Mouse (Mus musculus) ES-Bruce4 (cell line): ENCODE measurements around the gene Camta1. TPM values are rescaled to one million over a fixed set of nuclear protein-coding genes. Genes with fewer than 3 reads are reported as not detected.

ENCODE experiments used
- H3K27ac ChIP-seq: 2 replicates; pipeline ENCODE4 v1.5.1; 2012; ENCODE audit warnings: low read length, inconsistent platforms; ENCODE audit not compliant: insufficient read depth
- H3K27me3 ChIP-seq: 2 replicates; pipeline ENCODE4 v1.6.1; 2012; ENCODE audit warnings: mild to moderate bottlenecking, low read length, inconsistent platforms; ENCODE audit not compliant: control insufficient read depth, poor library complexity, insufficient read depth, severe bottlenecking
- H3K36me3 ChIP-seq: 2 replicates; pipeline ENCODE4 v1.6.1; 2012; ENCODE audit warnings: inconsistent platforms, mild to moderate bottlenecking, low read length, moderate library complexity; ENCODE audit not compliant: control insufficient read depth, poor library complexity, insufficient read depth, severe bottlenecking
- H3K4me1 ChIP-seq: one replicate; pipeline ENCODE4 v1.8.1; 2011; ENCODE audit warnings: low read length; ENCODE audit not compliant: control insufficient read depth, insufficient read depth
- H3K4me3 ChIP-seq: 2 replicates; pipeline ENCODE4 v1.5.1; 2011; ENCODE audit warnings: low read depth, mild to moderate bottlenecking, low read length
- H3K9ac ChIP-seq: 2 replicates; pipeline ENCODE4 v1.6.1; 2012; ENCODE audit warnings: low read depth, mild to moderate bottlenecking, inconsistent platforms; ENCODE audit not compliant: poor library complexity, severe bottlenecking
- H3K9me3 ChIP-seq: replicated peaks from 2 replicates; pipeline ENCODE4 v1.6.1; 2012; ENCODE audit warnings: mild to moderate bottlenecking, low read length, inconsistent platforms; ENCODE audit not compliant: control insufficient read depth, poor library complexity, insufficient read depth, severe bottlenecking
- CTCF ChIP-seq: IDR thresholded peaks from one replicate; pipeline ENCODE4 v1.8.1; 2011; ENCODE audit warnings: low read depth, low read length
- EP300 ChIP-seq: IDR thresholded peaks from 2 replicates; pipeline ENCODE4 v1.6.1; 2011; ENCODE audit warnings: low read depth, low read length; ENCODE audit not compliant: insufficient read depth
- POLR2A ChIP-seq: IDR thresholded peaks from one replicate; pipeline ENCODE4 v1.8.1; 2011; ENCODE audit warnings: low read length; ENCODE audit not compliant: insufficient read depth
- polyA plus RNA-seq: library from polyadenylated mRNA; stranded (reverse); fragments of >200 nt; gene quantifications from 2 replicates; pipeline ENCODE4 v1.2.4, GENCODE M21; 2011; ENCODE audit warnings: low read depth; ENCODE audit not compliant: missing spikeins, insufficient read depth, insufficient read length

Gene Camta1
- polyA plus RNA-seq, 1 experiment: 85.3 TPM

DNA sequence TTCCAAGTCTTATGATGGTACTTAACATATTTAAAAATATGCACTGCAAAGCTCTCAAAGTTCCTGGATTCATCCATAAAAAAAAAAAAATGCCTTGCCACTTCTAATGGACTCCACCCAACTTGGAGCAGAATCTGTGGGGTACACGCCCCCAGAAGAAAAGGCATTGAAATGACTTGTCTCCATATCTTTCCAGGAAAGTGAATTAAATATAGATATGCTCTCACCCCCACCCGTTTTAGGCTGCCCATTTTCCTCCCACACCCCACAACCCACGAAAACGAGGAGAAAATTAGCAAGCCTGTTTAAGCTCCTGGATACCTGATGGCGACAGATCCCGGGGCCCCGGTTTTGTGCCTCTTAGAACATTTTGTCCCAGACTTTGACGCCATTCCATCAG is 220.7 kb downstream of the Camta1 start:
- Histone ChIP-seq H3K4me3 (no peak overlapping the region), H3K27me3 (no peaks in the 10 kb centered on the region), H3K36me3 (no peaks in the 10 kb centered on the region), H3K9me3 (no peaks in the 10 kb centered on the region), H3K27ac (no peak overlapping the region), H3K9ac (no peak overlapping the region), H3K4me1 (no peaks in the 10 kb centered on the region)
- TF ChIP-seq CTCF: no peak
- TF ChIP-seq POLR2A: no peak
- TF ChIP-seq EP300: no peak

GRCm38 (mm10) chr4:151638941-151639340 is 222.7 kb downstream of the Camta1 start:
- no peaks in the 10 kb centered on the region for H3K9me3 ChIP-seq
- H3K9ac ChIP-seq: no peak overlapping the region
- no peak overlapping the region for H3K4me3 ChIP-seq
- H3K36me3 ChIP-seq: no peaks in the 10 kb centered on the region
- H3K4me1 ChIP-seq: no peaks in the 10 kb centered on the region
- TF ChIP-seq CTCF (peak; percentile 6), EP300 (no peak), POLR2A (no peak)
- no peaks in the 10 kb centered on the region for H3K27me3 ChIP-seq
- H3K27ac ChIP-seq: no peak overlapping the region

DNA sequence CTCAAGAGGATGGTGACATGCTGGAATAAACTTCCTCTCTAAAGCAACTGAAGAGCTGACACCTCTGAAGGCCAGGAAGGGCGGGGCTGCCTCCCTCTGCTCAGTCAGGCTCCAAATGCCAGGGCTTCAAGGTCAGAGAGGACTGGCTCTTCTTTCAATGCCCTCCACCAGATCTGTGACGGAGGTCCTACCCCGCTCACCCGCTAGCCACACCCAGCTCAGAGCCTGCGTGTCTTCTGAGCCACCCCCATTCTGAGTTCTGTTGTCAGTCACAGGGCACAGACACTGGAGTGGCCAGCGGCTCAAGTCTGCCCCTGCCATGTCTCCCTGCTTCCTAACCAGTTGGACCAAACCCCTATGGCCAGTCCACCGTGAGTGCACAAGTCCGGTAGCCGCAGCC is 224.3 kb downstream of the Camta1 start:
- Histone ChIP-seq H3K27me3 (no peaks in the 10 kb centered on the region), H3K4me1 (no peaks in the 10 kb centered on the region), H3K9ac (no peak overlapping the region), H3K4me3 (no peak overlapping the region), H3K9me3 (no peaks in the 10 kb centered on the region), H3K36me3 (no peaks in the 10 kb centered on the region), H3K27ac (no peak overlapping the region)
- TF ChIP-seq POLR2A: no peak
- no peak for TF ChIP-seq EP300
- TF ChIP-seq CTCF: no peak

DNA sequence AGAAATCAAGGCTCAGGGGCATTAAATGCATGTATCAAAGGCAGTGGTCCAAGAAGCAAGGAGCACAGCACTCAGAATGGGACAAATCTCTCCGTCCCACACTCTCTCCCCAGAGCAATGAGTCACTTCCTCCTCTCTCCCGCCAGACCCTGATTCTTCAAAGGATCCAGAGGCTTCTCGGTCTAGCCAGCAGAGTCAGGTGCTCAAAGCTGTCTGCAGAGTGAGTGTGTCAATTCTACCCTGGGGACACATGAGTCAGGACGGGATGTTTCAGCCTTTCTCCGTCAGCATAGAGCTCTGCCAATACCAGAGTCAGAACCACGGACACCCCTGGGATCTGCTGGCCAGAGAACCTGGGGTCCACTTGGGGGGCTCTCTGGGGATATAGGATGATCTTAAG is 226.9 kb downstream of the Camta1 start:
- H3K27me3 ChIP-seq: no peaks in the 10 kb centered on the region
- H3K36me3 ChIP-seq: no peaks in the 10 kb centered on the region
- no peak overlapping the region for H3K9ac ChIP-seq
- H3K4me3 ChIP-seq: no peak overlapping the region
- TF ChIP-seq CTCF: no peak
- no peak for TF ChIP-seq EP300
- no peak for TF ChIP-seq POLR2A
- H3K9me3 ChIP-seq: no peaks in the 10 kb centered on the region
- H3K27ac ChIP-seq: no peak overlapping the region
- no peaks in the 10 kb centered on the region for H3K4me1 ChIP-seq

GRCm38 (mm10) chr4:151633795-151634194 is 227.9 kb downstream of the Camta1 start:
- no peak overlapping the region for H3K27ac ChIP-seq
- H3K4me3 ChIP-seq: no peak overlapping the region
- TF ChIP-seq CTCF (no peak), POLR2A (no peak), EP300 (no peak)
- H3K36me3 ChIP-seq: no peaks in the 10 kb centered on the region
- H3K4me1 ChIP-seq: no peaks in the 10 kb centered on the region
- no peaks in the 10 kb centered on the region for H3K9me3 ChIP-seq
- no peaks in the 10 kb centered on the region for H3K27me3 ChIP-seq
- H3K9ac ChIP-seq: no peak overlapping the region

- no peaks in the 10 kb centered on the region for H3K36me3 ChIP-seq
- no peak overlapping the region for H3K9ac ChIP-seq
- no peaks in the 10 kb centered on the region for H3K4me1 ChIP-seq
- no peaks in the 10 kb centered on the region for H3K9me3 ChIP-seq
- TF ChIP-seq POLR2A (no peak), CTCF (no peak), EP300 (no peak)
- H3K27me3 ChIP-seq: no peaks in the 10 kb centered on the region
- H3K4me3 ChIP-seq: no peak overlapping the region
- no peak overlapping the region for H3K27ac ChIP-seq
Observed at GRCm38 (mm10) chr4:151632321-151632720, 229.4 kb downstream of the Camta1 start.

DNA sequence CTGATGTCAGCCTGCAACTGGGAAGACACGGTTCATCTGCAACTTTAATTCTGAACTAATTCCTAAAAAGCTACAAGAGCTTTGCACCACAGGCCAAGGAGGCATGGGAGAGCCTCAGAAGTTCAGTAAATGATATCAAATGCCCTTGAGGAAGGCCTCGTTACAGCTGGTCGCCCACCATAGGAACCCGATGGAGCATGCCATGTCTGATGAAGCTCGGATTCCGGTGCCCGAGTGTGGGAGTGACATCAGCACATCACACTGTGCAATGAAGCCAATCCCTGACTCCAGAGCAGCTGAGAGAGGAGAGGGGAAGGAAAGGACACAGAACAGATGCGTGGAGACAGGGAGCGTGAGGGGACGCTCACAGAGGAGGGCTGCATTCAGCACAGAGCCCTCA is 231.0 kb downstream of the Camta1 start:
- Histone ChIP-seq H3K4me1 (no peaks in the 10 kb centered on the region), H3K9ac (no peak overlapping the region), H3K27me3 (no peaks in the 10 kb centered on the region), H3K4me3 (no peak overlapping the region), H3K9me3 (no peaks in the 10 kb centered on the region), H3K27ac (no peak overlapping the region), H3K36me3 (no peaks in the 10 kb centered on the region)
- TF ChIP-seq POLR2A: no peak
- no peak for TF ChIP-seq CTCF
- no peak for TF ChIP-seq EP300
